Mouse (Mus musculus) heart, postnatal 14 days (tissue): ENCODE data around the gene Rcan1. TPM values are rescaled to one million over a fixed set of nuclear protein-coding genes. Genes with fewer than 3 reads are reported as not detected.
A peak's percentile ranks its signal among the peaks of the same experiment; 100 is the strongest.
"Not testable (repeated sequence)": the region's sequence is repeated elsewhere in the genome, so short reads cannot be mapped to it uniquely, and the experiment has no call there.

ENCODE experiments used
- DNase-seq, 2 experiments: peaks; one replicate each; pipeline ENCODE4 v3.0.0; 2021 to 2022
- intact Hi-C: fragments of 180-260 bp; cut with DNase I; formaldehyde crosslinking; loops from one replicate; pipeline ENCODE4 v1.15.1; 2025
- long read RNA-seq, 2 experiments: library from polyadenylated mRNA; stranded (forward); transcript quantifications; one replicate each; pipeline ENCODE4 v2.0.0; 2021
- total RNA-seq, 2 experiments: library from RNA; stranded (reverse); gene quantifications; 2 replicates each; pipeline ENCODE4 v1.2.3; 2021

The Rcan1 gene
- total RNA-seq, result 10 to 100 TPM; 52.4 to 69.3 TPM
- long read RNA-seq, experiment 1, transcript Rcan1-202 (4 exons, 2,324 nt), result minor isoform, 84 of 208 reads
- long read RNA-seq, experiment 1, transcript Rcan1-201 (4 exons, 2,190 nt), result major isoform, 108 of 208 reads
- long read RNA-seq, experiment 1, partial matches to known transcripts, result 4 of 208 reads
- long read RNA-seq, experiment 1, other reads (novel, unspliced or antisense), result 12 of 208 reads
- long read RNA-seq, experiment 2, transcript Rcan1-202 (4 exons, 2,324 nt), result major isoform, 84 of 143 reads
- long read RNA-seq, experiment 2, transcript Rcan1-201 (4 exons, 2,190 nt), result minor isoform, 53 of 143 reads
- long read RNA-seq, experiment 2, partial matches to known transcripts, result 1 of 143 reads
- long read RNA-seq, experiment 2, other reads (novel, unspliced or antisense), result 5 of 143 reads

GRCm38 (mm10) chr16:92470706-92471105 is at the start of gene Rcan1:
Gene Rcan1 (minus strand): TSS chr16:92470867.
- DNase-seq, result no peak
- intact Hi-C loops, result no loop called here

DNA sequence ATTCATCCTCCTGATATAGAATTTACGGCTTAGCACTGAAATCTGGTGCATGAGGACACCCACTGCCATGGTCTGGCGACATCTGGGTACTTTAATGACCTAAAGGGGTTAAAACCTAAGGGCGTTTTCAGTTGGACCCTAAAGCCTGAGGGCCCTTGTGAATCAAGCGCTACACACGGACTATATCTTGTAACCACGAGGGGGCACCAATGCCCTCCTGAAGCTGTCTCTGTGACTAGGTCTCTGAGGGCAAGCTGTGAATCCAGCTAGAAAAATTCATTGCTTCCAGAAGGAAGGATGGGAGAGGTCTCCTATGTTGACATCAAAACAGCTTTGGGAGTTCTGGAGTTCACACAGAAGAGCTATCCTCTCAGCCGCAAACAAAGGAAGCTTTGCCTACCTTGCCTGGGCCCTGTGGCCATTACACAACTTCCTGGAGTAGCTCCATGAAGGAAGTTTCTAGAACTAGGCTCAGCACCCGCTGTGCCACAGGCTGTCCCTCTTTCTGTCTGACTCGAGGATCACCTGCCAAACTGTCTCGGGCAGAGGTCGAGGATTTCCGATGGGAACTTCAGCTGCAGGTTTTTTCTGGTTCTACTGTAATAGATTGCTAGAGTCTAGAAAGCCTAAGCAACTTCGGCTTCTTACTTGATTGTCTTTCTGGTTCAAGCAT is 49.3 kb upstream of the Rcan1 start:
- intact Hi-C loops, result loop anchor here (5.0 kb wide), 1 partner anchor 1022 kb away; no protein-coding TSS in a partner anchor
- peak; percentile 28 to 51 for DNase-seq

DNA sequence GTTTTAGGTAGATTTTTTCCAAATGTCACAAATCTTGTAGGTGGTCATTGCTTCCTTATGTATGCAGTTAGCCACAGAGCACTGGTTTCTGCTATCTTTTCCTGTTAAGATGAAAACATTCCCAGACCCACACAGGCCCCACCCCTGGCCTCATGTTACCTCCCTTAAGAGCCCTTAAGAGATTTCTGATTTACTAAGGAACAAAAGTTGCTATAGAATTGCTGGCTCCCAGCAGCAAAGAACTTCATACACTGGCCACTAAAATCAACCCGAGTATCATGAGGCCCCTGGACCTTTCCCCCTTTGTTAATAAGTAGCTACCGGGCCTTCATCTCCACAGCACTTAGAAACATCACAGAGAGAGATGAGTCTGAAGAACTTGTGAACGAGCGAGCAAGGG is 48.1 kb upstream of the Rcan1 start:
- intact Hi-C loops, result no loop called here
- DNase-seq, result no peak

GRCm38 (mm10) chr16:92516139-92516538 is 45.5 kb upstream of the Rcan1 start:
- intact Hi-C loops, result no loop called here
- peak; percentile 51 to 62 for DNase-seq

GRCm38 (mm10) chr16:92514896-92515295 is 44.2 kb upstream of the Rcan1 start:
- DNase-seq, intact Hi-C loops: not testable (repeated sequence)

DNA sequence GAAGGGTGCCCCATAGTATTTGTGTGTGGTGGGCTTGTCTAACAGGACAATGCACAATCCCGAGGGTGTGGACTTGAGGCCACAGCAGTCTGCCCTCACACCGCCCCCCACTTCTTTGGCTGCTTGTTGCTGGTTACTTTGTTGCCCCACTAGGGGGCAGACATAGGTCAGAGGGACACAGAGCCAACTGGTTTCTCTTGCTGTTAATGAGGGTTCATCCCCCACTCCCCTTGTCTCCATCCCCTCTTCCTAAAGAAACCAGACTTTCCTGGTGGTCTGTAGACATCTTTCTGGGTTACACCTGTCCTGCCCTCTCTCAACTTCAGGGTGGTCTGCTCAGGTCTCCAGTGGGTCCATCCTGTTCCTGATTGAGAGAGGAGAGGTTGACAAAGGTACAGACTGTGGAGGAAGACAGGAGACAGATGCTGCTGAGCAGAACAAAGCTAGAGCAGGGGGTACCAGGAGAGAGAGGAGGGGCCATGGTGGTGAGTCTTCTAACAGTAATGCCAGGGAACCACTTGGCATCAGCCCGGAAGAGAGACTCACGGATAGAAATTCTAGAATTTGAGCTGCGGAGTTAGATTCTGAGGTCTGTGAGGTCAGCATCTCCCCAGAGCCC is 41.2 kb upstream of the Rcan1 start:
- DNase-seq, result peak in 1 of 2 experiments; percentile 32
- intact Hi-C loops, result no loop called here

DNA sequence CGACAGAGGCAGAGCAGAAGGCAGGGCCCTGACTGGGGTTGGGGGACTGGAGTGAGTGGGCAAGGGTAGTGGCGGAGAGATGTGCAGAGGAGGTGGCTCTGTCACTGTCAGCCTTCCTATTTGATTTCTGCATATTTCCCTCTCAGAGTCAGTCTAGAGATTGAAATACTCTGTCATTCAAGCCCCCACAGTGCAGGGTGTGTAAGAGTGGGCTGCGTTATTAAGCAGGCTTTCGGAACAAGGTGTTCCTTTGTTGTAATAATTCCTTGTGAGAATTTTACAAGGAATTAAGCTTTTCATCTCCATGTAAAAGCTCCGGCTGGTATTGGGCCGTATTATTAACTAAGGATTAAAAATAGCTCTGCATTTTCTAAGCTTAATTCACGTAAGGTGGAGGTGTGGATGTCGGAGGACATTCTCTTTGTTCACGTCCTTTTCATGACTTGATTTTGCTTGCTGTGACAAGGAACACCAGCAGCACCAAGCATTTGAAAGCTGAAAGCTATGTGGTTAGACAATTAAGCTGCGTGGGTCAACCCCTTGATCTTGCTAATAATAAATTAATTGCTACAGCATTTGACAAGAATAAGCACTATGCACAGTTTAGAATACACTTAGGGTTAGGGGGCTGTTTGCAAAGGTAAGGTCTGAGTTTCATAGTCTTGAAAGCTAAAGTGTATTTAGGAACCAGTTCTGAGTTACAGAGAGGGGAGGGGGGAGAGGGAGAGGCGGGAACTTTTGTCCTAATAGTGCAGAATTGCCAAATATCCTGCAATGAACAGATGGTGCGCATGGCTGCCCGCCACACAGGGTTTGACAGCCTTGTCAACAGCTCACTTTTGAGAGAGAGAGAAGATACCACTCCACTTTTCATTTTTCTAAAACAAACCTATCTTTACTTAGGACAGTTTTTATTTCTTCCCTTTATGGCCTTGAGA is 40.4 kb upstream of the Rcan1 start:
- intact Hi-C loops, result no loop called here

DNA sequence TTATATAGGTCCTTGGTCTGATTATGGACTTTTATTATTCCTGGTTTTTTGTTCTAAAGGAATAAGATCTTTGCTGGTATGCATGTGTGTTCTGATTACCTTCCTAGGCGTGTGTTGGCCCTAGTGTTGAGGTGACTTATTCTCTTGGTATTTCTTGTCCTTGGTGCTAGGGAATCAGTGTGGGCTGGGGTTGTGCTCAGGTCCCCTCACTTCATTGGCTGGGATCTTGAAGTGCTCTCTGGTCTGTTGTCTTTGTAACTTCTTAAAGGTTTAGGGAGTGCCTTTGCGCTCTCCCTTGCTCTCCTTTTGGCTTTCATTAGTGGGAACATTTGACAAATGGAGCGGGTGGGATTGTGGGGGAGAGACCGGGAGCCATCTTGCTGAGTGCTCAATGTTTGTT is 36.9 kb upstream of the Rcan1 start:
- intact Hi-C loops, result no loop called here
- no peak for DNase-seq

More for the DNA sequence above, 40.4 kb upstream of the Rcan1 start:
- DNase-seq, result no peak

- intact Hi-C loops, result no loop called here
- DNase-seq, result no peak
Observed at GRCm38 (mm10) chr16:92503105-92503504, 32.4 kb upstream of the Rcan1 start.

GRCm38 (mm10) chr16:92500534-92500933 is 29.9 kb upstream of the Rcan1 start:
- intact Hi-C loops, result no loop called here
- no peak for DNase-seq

GRCm38 (mm10) chr16:92499324-92499723 is 28.7 kb upstream of the Rcan1 start:
- no peak for DNase-seq
- intact Hi-C loops, result no loop called here

- DNase-seq, result no peak
- intact Hi-C loops, result no loop called here
Observed at GRCm38 (mm10) chr16:92498589-92498981, 27.9 kb upstream of the Rcan1 start.

- intact Hi-C loops, result no loop called here
- DNase-seq, result no peak
Observed at GRCm38 (mm10) chr16:92497851-92498588, 27.4 kb upstream of the Rcan1 start.

- intact Hi-C loops, result no loop called here
Observed at GRCm38 (mm10) chr16:92489356-92489755, 18.7 kb upstream of the Rcan1 start.

DNA sequence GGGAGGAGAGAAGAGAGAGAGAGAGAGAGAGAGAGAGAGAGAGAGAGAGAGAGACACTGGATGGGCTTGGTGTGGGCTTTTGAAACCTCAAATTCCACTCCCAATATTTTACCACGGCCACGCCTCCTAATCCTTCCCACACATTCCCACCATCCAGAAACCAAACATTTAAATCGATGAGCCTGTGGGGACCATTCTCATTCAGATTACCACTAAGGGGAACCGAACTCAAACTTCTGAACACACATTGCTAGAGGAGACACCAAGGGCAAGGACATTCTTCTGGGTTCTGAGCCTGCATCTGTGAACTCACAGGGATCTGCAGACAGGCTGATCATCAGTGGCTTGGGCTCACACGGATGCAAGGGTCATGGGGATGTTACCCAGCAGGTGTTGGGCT is 17.8 kb upstream of the Rcan1 start:
- intact Hi-C loops, result no loop called here

More at GRCm38 (mm10) chr16:92489356-92489755, 18.7 kb upstream of the Rcan1 start:
- DNase-seq, result no peak

GRCm38 (mm10) chr16:92487489-92487888 is 16.8 kb upstream of the Rcan1 start:
- DNase-seq, result peak in 1 of 2 experiments; percentile 61
- intact Hi-C loops, result no loop called here

More for the DNA sequence above, 17.8 kb upstream of the Rcan1 start:
- no peak for DNase-seq

DNA sequence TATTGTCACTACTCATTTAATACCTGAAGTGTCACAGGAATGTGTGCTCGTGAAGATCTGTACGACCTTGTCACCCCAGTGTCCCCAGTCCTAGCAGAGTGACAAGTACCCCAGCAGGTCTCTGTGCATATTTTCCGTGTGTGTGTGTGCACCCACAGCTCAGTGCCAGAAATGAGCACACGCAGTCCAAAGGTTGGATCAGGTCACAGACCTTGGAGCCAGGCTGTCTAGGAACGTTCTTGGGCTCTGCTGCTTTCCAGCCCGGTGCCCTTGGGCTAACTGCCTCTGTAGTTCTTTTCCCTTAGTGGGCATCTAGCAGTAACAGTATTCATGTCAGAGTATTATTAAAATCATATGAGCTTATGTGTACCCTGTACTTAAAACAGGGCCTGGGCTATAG is 16.4 kb upstream of the Rcan1 start:
- intact Hi-C loops, result no loop called here
- no peak for DNase-seq

DNA sequence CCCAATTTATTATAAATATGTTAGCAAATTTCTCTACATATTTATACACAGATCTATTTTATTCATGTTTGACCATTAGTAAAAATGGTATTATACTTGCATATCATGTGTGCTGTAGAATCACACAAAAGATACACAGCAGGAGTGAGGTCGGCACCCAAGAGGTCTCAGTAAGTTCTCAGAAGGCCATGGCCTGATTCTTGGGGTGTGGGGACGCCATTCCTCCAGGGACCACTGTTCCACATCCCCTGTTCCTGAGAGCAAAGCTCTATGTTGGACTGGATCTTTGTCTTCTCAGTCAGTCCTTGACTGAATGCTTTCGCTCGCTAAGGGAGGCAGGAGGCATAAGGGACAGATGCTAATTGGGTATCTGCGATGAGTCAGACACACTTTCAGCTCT is 14.8 kb upstream of the Rcan1 start, which contains the start of gene Clic6:
TSS of gene Clic6 (plus strand) at position 301 of the 400 bp plus-strand sequence.
- DNase-seq, result no peak
- intact Hi-C loops, result no loop called here

DNA sequence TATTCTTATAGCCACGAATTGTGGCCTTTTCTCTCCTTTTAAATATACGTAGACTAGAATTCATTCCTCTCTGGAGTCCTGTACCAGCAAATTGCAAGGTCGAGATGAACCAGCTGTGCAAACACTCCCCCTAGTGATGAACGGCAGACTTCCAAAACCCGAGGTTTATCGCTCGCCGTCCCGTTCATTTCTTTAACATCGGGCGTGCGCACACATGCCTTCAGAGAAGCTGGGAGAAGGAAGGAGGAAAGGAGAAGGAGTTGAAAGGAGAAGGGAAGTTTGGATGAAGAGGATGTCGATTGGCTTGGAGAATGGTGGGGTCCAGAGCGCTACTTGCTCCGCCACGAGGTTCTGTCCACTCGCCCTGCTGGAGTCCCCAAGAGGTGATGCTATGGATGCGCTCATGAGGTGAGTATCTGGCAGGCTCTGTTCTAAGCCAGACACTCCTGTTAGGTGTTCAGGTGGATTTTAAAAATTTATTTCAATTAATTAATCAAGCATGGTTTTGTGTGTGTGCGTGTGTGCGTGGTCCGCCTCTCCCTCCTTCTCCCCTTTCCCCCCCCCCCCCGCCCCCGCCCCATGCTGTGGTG is 8.0 kb upstream of the Rcan1 start:
- intact Hi-C loops, result loop anchor here (5.0 kb wide), 1 partner anchor 136 kb away; no protein-coding TSS in a partner anchor
- peak; percentile 62 to 78 for DNase-seq
